Mouse (Mus musculus) cerebellum, adult 2 months (tissue): ENCODE results near the gene Fhad1.

Source experiments
- CTCF ChIP-seq: fragments of 200-500 bp; IDR thresholded peaks from 2 replicates; pipeline ENCODE4 v1.5.1; 2011; ENCODE audit warnings: low read depth, mild to moderate bottlenecking, control low read depth, low read length, moderate library complexity, borderline replicate concordance; ENCODE audit not compliant: insufficient read depth
- POLR2A ChIP-seq: fragments of 200-500 bp; IDR thresholded peaks from 2 replicates; pipeline ENCODE4 v1.6.1; 2011; ENCODE audit warnings: low read length, control low read depth, borderline replicate concordance; ENCODE audit not compliant: insufficient read depth

DNA sequence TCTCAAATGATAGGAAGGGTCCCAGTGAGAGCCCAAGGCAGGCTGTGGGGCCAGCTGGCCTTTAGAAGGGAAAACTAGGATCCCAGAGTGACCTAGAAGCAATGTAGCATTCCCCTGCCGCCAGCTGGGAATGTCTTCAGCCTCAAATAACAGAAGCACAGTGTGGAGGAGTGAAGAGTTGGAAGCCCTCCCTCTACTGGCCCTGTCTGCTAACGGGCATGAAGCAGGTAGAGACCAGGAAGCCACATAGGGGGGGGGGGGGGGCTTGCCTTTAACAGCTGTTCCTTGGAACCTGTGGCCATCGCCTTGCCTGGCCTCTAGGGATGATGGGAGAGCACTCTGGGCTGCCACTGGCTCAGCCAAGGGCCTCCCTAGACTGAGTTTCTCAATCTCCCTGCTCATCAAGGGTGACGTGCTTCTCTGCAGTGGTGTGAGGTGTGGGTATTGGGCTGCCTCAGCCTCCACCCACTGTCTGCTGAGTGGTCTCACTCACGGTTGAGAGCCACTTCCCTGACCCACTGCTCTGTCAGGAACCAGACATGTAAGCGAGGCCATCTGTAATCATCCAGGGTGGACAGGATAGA is 128.4 kb downstream of the Fhad1 start:
- TF ChIP-seq CTCF (no peak), POLR2A (no peak)
